Mouse (Mus musculus) neutrophil, adult 5-6 weeks (primary cell): ENCODE results near the gene Mex3b. TPM values are rescaled to one million over a fixed set of nuclear protein-coding genes. Genes with fewer than 3 reads are reported as not detected.
A peak's percentile ranks its signal among the peaks of the same experiment; 100 is the strongest.

Experiments
- ATAC-seq: fragments of 151-379, 151-347 bp; 2 replicates; pipeline ENCODE4 v1.8.0; 2017; ENCODE audit warnings: mild to moderate bottlenecking, moderate TSS enrichment; ENCODE audit not compliant: insufficient number of reproducible peaks, poor library complexity, low FRiP score, severe bottlenecking; ENCODE audit errors: extremely low read depth
- total RNA-seq: library from RNA; stranded (forward); fragments of 200-1000 nt; gene quantifications from 2 replicates; pipeline ENCODE4 v1.2.3, GENCODE M21; 2017

The Mex3b gene
- total RNA-seq, result 7.1 and 8.6 TPM in 2 replicates

- no peak for ATAC-seq
Observed at GRCm38 (mm10) chr7:82867271-82868121, at the start of gene Mex3b. Mex3b (plus strand) TSS chr7:82867333.

GRCm38 (mm10) chr7:82819541-82819940, 47.6 kb upstream of the Mex3b start:
- no peak for ATAC-seq

- no peak for ATAC-seq
Observed at GRCm38 (mm10) chr7:82820661-82821060, 46.5 kb upstream of the Mex3b start.

GRCm38 (mm10) chr7:82821501-82821900, 45.6 kb upstream of the Mex3b start:
- no peak for ATAC-seq

- ATAC-seq, result no peak
Observed at GRCm38 (mm10) chr7:82822528-82822927, 44.6 kb upstream of the Mex3b start.

- ATAC-seq, result no peak
Observed at GRCm38 (mm10) chr7:82828193-82828592, 38.9 kb upstream of the Mex3b start.

GRCm38 (mm10) chr7:82829516-82829915, 37.6 kb upstream of the Mex3b start:
- no peak for ATAC-seq

- no peak for ATAC-seq
Observed at GRCm38 (mm10) chr7:82834471-82834870, 32.7 kb upstream of the Mex3b start.

GRCm38 (mm10) chr7:82838414-82838813, 28.7 kb upstream of the Mex3b start:
- no peak for ATAC-seq

- no peak for ATAC-seq
Observed at GRCm38 (mm10) chr7:82838965-82839675, 28.0 kb upstream of the Mex3b start.

- peak; percentile 69; the same call in 1 of the 2 replicates for ATAC-seq
Observed at GRCm38 (mm10) chr7:82842222-82842920, 24.8 kb upstream of the Mex3b start.

GRCm38 (mm10) chr7:82850756-82851155, 16.4 kb upstream of the Mex3b start:
- ATAC-seq, result no peak

GRCm38 (mm10) chr7:82851670-82852069, 15.5 kb upstream of the Mex3b start:
- ATAC-seq, result no peak

GRCm38 (mm10) chr7:82854195-82854766, 12.9 kb upstream of the Mex3b start:
- ATAC-seq, result no peak

GRCm38 (mm10) chr7:82858611-82859010, 8.5 kb upstream of the Mex3b start:
- no peak for ATAC-seq

GRCm38 (mm10) chr7:82860626-82861025, 6.5 kb upstream of the Mex3b start:
- ATAC-seq, result no peak

- ATAC-seq, result no peak
Observed at GRCm38 (mm10) chr7:82863341-82863740, 3.8 kb upstream of the Mex3b start.

GRCm38 (mm10) chr7:82864260-82864990, 2.7 kb upstream of the Mex3b start:
- ATAC-seq, result no peak
